Mouse (Mus musculus): ENCODE results near the gene Zfp651.

Gene Zfp651

DNA sequence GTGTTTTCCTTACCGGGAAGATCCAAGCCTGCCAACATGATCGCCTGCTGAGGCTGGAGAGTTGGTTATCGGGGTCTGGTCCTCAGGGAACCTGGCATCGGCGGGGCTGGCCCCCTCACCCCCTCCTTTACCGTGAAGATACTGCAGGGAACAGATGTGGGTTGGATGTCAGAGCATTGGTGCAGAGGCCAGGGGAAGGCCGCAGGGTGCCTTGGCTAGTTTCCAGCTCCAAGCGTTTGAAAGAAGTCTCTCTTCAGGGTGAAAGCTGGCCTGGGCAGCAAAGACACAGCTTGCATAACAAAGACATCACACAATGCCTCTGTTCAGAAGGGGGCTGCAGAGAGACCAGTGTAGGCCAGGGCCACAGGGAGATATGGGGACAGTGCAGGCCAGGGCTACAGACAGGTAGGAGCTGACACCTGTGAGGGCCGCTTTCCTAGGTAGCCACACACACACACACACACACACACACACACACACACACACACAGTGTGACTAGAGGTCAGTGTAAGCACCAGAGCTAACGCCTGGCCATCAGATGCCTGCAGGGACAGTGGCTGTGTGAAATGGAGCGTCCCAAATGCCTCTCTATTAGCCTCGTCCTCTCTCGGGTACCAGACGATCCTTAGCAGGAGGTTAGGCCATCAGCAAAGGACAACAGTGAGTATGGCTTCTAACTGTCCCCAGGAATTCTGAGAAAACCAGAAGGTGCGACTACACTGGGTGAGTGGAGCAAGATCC is 51.1 kb downstream of the Zfp651 start:
- no peak for DNase-seq (ENCODE audit: low spot score in 2 of 2)

DNA sequence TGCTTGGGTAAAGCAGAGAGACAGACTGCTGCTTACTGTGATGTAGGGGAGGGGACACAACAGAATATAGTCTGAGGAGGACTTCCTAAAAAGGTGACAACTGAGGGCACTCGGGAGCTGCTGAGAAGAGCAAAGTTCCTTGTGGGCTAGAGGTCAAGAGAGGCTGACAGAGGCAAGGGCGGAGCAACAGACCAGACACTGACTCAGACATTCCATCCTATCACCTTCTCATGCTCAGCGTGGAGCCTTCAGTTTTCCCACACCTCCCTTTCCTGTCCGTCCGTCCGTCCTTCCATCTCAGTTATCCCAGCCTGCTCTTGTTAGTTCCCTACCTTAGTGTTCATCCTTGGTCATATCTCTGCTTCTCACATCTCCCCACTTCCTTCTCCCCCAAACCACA is 56.1 kb downstream of the Zfp651 start:
- no peak for DNase-seq (ENCODE audit: low spot score in 2 of 2)

DNA sequence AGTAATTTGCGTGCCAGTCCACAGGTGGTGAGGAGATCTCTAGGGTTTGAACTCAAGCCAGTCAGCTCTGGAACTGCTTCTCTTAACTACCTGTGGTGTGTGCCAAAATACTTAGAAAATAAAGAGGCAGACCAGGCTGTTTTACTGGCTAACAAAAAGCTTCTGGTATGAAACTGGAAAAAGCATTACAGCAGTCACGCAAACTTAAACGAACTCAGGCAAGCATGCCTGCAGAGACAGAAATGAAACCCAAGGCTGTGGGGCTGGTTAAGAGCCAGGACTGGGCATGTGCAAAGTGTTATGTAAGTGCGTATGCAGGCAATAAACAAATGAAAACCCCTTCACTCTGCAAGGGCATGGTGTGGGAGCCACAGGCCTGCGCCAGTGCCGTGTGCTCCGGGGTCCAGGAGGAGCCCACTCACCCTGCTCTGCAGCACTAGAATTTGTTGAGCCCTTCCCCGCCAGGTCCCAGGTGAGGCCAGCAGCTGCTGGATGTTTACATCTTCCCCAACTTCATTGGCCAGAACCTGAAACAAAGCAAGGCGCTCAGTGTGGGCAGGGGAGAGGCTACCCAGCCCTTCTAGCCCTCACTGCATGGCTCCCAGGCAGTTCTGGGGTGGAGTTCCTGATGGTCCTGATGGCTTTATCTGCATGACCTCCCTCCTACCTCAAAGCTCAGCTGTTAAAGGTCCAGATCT is 60.1 kb downstream of the Zfp651 start:
- no peak for DNase-seq (ENCODE audit: low spot score in 2 of 2)

GRCm38 (mm10) chr9:121819771-121820471 is 60.8 kb downstream of the Zfp651 start:
- no peak for DNase-seq (ENCODE audit: low spot score in 2 of 2)

DNA sequence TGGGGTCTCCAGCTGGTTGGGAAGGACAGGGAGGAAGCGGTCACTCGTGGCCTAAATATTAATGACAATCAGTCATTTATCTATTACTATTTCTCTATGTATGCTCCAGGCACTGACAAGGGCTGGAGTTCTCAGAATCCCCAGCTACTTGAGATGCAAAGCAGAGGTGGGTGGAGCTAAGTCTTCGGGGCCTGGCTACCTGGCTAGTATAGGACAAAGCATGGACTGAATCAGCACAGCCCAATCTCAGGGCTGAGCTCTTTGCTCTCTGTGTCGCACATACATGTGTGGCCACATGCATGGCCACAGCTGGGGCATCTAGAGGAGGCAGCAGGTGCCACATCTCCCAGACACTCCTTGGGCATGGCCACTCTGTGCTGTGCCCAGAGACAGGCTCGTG is 61.6 kb downstream of the Zfp651 start:
- DNase-seq (ENCODE audit: low spot score in 2 of 2), result no peak
